Mouse (Mus musculus) myocyte (in vitro differentiated cells): ENCODE data around the gene Mex3d.

ENCODE experiments used
- E2F4 ChIP-seq: IDR thresholded peaks from one replicate; pipeline ENCODE4 v1.6.1; 2011; ENCODE audit warnings: mild to moderate bottlenecking, control low read depth, moderate library complexity; ENCODE audit not compliant: insufficient read depth
- MAX ChIP-seq: IDR thresholded peaks from one replicate; pipeline ENCODE4 v1.6.1; 2011; ENCODE audit warnings: low read depth, mild to moderate bottlenecking, control low read depth
- POLR2A ChIP-seq: IDR thresholded peaks from one replicate; pipeline ENCODE4 v1.6.1; 2011; ENCODE audit warnings: low read depth, mild to moderate bottlenecking, control low read depth, moderate library complexity; ENCODE audit not compliant: insufficient read length
- USF1 ChIP-seq: IDR thresholded peaks from one replicate; pipeline ENCODE4 v1.6.1; 2011; ENCODE audit warnings: low read depth, mild to moderate bottlenecking, control low read depth, moderate library complexity

- TF ChIP-seq POLR2A (no peak), USF1 (no peak), E2F4 (no peak), MAX (no peak)
These were observed 15.5 kb downstream of the Mex3d start for GRCm38 (mm10) chr10:80371983-80372382.
